Mouse (Mus musculus): ENCODE data around the gene Tap1.
A peak's percentile ranks its signal among the peaks of the same experiment; 100 is the strongest.

Tap1 gene

DNA sequence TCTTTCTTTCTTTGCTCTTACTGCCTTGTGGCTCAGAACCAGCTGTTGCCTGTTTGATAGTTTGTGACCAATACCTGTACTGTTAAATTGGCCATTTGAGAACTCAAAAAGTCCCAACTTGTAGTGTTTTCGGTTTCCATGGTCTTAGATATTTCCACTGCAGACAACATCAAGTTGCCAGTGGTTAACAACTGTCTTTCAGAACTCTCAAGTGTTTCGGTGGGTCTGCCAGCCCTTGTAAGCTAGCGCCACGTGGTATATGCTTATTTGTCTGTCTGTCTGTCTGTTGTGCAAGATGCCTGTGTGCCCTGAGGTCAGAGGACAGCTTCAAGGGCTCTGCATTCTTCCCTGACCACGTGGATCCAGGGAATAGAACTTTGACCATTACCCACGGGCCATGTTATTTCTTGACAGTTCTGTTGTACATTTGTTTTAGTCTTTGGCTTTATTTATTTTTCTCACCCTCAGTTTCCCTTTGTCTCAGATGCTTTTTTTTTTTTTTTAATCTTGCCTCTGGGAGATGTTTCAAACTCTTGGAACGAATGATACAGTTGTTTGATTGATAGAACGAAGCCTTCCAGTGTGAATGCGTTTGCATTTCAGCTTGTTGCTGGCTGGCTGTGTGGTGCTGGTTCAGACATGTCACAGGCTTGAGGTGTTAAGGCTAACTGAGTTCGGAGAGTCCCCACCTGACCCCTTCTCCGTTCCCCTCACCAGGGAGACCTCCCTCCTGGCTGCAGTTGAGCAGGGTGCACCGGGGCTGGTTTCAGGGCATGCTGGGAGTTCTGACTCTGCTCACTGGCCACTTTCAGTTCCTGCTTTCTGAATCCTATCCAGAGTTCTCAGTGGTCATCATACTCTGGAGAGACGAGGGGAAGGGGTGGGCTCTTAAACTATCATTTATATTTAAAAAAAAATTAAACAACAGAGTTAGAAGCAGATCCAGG, 7.2 kb upstream of the Tap1 start:
- no peak for DNase-seq

DNA sequence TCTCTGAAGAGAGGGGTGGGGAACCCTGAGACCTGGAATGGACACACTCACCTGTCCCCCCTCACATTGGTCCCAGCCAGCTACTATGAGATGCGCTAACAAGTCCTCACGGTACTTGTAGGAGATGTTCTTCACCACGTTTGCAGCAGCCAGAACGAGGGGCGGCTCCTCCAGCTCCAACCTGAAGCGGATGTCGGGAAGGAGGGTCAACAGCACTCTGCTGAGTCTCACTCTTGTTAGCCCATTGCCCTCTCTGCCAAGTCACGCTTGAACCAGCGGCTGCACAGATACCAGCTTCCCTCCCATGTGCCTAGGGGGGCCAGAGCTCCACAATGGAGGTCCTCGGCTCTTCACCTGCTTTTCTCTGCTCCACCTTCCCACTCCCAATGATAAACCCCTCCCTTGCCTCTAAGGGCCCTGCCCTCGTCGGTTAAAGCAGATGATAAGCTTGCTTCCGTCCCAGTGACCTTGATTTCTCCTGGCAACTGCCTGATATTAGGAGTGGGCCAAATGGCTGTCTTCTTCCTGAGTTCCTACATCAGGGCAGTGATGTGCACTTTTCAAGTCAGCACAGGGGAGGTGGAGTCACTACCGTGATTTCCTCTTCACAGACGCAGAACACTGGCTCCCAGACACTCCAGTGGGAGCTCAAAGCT, 3.7 kb upstream of the Tap1 start:
- no peak for DNase-seq

DNA sequence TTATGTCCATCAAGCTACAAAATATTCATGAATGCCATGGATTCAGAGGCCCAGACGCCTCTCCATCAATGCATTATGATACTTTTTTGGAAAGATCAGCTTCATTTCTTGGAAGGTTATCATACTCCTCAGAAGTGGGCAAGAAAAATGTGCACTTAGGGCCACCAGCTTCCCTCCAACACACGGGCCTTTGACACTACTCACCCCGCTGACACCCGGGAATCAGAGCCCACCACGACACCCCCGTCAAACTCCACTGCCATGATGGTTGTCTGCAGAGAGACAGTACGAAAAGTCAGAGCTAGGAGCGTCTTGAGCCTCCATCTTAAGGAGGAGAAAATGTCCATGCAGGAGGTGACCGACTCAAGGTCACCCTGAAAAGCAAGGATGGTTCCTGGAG, 1.8 kb upstream of the Tap1 start:
- DNase-seq: no peak

DNA sequence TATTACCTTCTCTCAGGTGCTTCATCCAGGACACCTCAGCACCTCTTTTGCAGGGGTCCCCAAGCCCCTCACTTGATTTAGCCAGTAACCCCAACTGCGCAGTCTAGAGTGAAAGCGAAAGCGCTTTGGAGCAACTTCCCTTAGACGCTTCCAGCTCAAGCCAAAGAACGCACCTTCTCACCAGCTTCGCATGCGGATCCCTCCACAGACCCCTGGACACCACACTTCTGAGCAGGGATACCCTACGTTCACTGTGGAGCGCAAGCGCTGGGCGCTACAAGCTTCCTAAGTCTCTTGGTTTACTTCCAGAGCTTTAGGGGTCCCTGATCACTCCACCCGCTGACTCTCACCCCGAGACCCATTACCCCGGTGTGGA, 480 bp upstream of the Tap1 start:
- no peak for DNase-seq

DNA sequence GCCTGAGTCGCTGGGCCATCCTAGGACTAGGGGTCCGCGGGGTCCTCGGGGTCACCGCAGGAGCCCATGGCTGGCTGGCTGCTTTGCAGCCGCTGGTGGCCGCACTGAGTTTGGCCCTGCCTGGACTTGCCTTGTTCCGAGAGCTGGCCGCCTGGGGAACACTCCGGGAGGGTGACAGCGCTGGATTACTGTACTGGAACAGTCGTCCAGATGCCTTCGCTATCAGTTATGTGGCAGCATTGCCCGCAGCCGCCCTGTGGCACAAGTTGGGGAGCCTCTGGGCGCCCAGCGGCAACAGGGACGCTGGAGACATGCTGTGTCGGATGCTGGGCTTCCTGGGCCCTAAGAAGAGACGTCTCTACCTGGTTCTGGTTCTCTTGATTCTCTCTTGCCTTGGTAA, 657 bp downstream of the Tap1 start:
- DNase-seq: no peak

DNA sequence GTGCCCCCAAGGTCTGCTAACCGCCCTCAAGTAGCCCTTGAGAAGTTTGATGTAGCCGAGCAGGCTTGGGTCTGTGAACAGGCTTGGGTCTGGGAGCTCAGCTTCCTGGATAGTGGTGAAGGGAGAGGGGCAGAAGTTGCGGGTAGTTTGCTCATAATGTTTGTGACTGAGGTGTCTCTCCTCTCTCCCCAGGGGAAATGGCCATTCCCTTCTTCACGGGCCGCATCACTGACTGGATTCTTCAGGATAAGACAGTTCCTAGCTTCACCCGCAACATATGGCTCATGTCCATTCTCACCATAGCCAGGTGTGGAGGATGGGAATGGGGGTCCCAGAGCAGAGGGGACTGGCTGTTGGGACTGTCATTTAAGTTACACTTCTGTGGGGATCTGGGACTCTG, 1.6 kb downstream of the Tap1 start:
- DNase-seq: no peak

DNA sequence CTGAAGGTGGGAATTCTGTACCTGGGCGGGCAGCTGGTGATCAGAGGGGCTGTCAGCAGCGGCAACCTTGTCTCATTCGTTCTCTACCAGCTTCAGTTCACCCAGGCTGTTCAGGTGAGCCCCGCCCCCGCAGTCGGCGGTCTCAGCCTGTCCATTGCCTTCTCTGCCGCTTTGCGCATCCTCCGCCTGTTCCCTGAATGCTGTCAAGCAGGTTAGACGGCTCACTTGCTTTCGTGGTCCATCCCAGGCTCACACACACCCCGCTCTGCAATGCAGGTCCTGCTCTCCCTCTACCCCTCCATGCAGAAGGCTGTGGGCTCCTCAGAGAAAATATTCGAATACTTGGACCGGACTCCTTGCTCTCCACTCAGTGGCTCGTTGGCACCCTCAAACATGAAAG, 5.5 kb downstream of the Tap1 start:
- no peak for DNase-seq

DNA sequence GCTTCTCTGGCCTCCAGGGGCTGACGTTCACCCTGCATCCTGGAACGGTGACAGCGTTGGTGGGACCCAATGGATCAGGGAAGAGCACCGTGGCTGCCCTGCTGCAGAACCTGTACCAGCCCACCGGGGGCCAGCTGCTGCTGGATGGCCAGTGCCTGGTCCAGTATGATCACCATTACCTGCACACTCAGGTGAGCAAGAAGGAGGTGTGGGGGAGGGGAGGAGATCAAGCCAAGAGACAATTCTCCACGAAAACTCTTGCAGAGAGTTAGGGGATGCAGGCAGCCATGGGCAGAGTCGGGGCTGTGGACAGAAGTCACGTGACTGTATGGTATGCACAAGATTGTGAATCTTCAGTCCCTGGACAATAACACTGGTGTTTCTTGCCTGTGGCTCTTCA, 6.1 kb downstream of the Tap1 start:
- DNase-seq: no peak

DNA sequence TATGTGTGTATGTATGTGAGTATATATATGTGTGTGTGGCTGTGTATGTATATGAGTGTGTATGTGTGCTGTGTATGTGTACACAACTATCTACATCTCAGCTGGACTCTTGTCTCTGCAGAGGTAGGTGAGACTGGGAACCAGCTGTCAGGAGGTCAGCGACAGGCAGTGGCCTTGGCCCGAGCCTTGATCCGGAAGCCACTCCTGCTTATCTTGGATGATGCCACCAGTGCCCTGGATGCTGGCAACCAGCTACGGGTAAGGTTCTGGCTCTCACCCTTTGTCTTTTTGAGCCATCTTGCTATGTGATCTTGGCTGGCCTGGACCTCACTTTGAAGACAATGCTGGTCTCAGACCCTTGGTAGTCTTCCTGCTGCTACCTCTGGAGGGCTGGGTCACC, 7.4 kb downstream of the Tap1 start:
- DNase-seq: no peak

DNA sequence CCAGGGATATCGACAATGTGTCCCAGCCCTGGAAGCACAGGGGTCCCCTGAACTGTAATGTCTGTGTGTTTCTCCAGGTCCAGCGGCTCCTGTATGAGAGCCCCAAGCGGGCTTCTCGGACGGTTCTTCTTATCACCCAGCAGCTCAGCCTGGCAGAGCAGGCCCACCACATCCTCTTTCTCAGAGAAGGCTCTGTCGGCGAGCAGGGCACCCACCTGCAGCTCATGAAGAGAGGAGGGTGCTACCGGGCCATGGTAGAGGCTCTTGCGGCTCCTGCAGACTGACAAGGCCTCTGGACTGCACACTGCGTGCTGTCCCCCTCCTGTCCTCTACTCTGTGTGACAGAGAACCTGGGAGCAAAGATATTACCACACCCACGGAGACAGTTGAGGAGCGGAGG, 9.1 kb downstream of the Tap1 start:
- DNase-seq: no peak

DNA sequence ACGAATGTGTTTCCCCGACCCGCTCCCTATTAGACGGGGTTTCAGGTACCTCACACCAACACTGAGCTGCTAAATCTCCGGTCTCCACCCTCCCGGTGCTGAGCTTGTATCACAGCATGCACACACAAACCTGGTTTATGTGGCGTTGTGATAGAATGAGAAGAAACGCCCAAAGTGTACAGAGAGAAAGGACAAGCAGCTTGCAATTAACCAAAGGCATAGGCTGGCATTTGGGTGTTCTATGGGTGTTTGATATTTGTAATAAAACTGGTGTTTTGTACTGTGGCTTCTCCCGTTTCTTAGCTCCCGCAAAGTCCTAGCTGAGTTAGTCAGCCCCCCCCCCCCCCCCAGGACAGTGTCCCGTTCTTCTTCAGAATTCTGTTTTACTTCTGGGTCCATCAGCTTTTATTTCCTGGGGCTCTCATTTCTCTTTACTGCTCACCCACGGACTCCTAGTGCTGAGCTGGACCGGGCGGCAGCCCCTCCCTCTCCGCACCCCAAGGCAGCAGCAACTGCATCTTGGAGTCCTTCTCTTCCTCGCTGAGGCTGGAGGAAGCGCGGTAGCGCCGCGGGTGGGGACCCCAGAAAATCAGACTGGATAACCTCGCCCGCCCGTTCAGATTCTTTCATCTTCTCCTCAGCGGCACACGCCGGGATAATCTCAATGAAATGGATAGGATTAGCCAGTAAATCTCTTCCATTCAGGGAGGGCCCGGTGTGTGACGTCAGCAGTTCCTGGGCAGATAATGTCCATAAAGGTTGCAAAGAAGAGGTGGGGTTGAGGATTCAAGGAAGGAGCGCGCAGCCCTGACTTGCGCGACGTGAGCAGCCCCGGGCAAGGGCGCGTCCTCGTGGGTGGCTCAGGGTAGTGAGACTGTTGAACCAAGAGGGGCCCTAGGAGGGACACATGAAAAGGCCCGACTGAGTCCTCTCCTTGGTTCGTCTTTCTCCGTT, 9.9 kb downstream of the Tap1 start, which contains the start of gene Psmb8:
Gene Psmb8 (plus strand): TSS at position 781 of the 954 bp plus-strand sequence.
- peak; percentile 93 for DNase-seq

DNA sequence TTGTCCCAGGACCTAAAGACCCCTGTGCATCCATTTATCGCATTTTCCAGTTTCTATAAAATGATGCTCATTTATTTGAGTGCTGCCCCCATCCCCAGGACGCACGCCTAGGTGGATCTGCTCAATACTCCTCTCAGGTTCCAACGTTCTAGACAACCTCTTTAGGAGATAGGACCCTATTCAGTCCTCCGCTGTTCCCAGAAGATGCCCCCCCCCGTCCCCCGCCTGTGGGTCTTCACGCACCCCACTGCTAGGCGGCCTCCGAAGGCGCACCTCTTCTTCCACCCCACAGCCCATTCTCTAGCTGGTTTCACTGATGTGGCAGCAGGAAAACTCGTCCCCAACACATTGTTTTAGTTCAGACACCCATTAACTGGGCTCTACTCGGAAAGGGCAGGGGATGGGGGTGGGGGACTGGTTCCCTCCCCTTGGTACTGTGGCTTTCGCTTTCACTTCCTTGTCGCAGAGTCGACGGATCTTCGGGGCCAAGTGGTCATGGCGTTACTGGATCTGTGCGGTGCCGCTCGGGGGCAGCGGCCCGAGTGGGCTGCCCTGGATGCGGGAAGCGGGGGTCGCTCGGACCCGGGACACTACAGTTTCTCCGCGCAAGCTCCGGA, 10.7 kb downstream of the Tap1 start:
- peak; percentile 64 for DNase-seq

DNA sequence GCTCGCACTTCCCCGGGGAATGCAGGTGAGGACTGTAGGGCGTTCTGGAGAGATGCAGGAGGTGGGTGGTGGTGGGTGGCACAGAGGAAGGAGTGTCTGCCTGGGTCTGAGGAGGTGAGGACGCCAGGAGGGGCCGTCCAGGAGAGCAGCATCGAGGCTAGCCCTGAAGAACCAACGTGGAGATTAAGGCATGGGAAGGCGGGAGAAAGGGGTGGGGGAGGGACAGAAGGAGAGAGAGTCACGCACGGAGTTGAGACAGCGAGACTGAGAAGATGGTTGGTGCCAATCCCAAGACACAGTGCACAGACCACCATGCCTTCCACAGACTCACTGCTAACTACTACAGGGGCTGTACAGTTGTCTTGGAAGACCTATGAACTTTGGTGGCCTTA, 11.2 kb downstream of the Tap1 start:
- DNase-seq: no peak

DNA sequence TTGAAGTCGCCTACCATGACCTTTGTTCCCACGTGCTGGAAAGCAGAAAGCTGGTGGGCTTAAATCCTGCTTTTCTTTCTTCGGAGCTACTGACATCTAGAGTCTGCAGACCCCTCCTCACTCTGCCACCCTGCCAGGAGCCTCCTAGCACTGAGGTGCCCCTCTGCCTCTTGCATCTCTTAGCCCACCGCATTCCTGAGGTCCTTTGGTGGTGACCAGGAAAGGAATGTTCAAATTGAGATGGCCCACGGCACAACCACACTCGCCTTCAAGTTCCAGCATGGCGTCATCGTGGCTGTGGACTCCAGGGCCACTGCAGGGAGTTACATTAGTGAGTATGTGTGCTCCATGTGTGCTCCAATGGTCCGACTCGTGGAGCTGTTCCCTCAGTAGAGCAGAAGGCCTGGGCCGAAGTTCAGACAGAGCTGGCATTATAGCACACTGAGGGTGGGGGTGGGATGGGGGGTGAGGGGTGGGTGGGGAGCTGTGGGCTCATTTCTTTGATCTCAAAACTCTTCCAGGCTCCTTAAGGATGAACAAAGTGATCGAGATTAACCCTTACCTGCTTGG, 11.8 kb downstream of the Tap1 start:
- DNase-seq: no peak

DNA sequence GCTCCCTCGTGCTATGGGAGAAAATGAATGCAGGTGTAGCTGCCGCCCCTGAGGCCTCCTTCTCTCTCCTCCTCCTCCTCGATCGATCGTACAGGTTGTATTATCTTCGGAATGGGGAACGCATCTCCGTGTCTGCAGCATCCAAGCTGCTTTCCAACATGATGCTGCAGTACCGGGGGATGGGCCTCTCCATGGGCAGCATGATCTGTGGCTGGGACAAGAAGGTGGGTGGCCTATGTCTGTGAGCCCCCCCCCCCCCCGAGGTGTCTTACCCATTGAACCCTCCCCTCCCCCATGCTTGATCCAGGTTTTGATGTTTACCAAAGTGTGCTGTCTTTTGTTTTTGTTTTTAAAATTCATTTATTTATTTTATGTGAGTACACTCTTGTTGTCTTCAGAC, 12.7 kb downstream of the Tap1 start:
- no peak for DNase-seq

DNA sequence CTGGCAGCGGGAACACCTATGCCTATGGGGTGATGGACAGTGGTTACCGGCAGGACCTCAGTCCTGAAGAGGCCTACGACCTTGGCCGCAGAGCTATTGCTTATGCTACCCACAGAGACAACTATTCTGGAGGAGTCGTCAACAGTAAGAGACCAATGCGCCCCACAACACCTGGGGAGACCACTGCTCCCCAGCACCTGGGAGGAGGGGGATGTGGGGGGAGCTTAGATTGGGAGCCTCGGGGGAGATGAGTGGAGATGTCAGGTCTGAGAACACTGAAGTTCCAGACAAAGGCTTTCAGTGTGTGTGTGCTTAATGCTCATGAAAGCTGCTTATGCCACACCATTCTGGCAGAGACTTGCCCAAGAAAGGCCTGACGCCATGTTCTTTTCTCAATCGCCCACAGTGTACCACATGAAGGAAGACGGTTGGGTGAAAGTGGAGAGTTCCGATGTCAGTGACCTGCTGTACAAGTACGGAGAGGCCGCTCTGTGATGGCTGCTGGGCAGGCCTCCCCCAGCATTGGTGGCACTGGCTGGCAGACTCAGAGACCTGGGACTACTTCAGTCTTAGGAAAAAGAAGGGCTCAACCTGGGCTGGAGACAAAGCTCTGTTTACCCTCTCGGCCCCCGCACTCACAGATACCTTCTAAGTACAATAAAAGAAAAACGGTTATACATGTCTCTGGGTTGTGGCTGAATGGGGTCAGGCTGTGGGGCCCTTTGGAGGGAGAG, 13.6 kb downstream of the Tap1 start:
- DNase-seq: no peak

DNA sequence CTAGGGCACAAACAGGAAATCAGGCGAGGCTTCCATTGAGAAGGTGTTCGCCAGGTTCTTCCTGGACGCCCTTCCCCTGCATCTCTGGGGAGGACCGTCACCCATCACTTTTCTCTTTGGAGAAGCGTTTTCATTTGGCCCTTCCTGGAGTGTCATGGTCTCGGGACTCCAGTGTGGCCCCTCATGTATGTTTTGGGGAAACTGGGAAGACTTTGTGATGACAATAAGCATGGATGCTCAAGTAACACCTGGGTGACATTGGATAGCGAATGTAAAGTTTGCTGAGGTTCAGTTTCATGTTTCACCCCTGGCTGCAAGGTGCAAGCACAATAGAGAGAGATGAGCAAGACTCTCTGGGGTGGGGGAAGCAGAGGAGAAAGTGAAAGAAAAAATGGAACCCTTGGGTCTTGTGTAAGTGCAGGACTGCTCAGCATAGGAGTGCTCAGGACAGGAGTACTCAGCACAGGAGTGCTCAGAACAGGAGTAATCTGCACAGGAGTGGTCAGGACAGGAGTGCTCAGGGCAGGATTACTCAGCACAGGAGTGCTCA, 14.2 kb downstream of the Tap1 start:
- DNase-seq: no peak

DNA sequence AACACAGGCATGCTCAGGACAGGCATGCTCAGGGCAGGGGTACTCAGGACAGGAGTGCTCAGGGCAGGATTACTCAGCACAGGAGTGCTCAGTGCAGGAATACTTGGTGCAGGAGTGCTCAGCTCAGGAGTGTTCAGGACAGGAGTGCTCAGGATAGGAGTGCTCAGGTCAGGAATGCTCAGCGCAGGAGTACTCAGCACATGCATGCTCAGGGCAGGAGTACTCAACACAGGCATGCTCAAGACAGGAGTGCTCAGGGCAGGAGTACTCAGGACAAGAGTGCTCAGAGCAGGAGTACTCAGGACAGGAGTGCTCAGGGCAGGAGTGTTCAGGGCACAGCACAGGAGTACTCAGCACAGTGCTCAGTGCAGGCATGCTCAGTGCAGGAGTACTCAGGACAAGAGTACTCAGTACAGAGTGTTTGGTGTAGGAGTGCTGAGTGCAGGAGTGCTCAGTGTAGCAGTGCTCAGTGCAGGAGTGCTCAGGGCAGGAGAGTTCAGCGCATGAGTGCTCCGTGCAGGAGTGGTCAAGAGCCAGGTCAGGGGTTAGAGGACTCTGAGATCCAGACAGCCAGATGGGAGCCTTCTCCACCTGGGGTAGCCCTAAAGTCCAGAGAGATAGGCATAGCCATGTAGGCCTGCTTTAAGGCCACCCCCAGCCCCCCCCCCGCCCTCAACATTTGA, 15.5 kb downstream of the Tap1 start:
- DNase-seq: no peak

DNA sequence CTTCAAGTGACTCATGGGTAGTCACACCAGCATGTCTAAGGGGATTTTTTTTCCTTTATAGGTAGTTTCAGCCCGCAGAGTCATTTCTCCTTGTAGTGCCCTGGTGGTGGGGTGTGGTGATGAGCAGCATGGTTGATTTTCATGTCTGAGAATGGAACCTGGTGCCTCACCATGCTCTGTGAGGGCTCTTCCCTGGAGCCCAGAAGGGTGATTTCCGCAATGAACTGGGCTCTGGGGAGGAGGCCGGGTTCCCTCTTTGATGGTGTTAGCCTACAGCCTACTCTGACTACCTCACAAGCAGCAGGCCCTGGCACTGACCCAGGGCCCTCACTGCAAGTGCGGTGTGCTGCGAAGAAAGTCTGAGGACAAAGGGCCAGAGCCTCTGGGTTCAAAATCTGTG, 16.1 kb downstream of the Tap1 start, which contains the start of gene Tap2:
Gene Tap2 (plus strand): TSS at position 84 of the 400 bp plus-strand sequence.
- no peak for DNase-seq

DNA sequence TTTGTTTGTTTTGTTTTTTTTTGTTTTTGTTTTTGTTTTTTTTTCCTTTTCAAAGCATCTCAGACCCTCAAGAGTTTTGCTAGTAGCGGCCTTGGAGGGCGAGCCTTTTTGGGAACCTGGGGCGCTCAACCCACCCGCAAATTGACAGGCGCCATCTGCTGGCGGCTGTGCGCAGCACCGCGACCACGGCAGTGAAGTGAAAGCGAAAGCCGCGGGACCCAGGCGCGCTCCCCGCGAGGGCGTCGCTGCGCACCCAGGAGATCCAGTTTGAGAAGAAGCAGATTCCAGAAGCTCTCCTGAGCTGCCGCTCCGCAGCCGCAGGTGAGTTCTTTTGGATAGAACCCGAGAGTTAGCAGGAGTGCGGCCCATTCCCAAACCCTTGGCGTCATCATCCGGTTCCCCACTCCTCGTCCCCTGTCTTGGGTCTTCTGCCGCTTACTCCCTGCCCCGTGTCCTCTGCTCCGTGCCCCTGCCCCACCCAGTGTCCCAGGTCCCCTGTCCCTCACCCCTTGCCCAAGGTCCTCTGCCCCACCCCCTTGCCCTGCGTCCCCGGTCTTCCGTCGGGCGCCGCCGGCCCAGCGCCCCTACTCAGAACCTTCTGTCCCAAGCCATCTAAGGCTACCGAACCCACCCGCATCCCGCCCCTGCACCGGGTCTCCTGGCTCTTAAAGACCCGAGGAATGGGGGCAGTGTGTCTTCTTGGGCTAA, 17.1 kb downstream of the Tap1 start:
- peak; percentile 92 for DNase-seq

Measured in kidney, postnatal 14 days (tissue).